Mouse (Mus musculus) limb, embryonic 12.5 days (tissue): ENCODE measurements at regions not wholly inside any gene's neighbourhood (a gene's known extent, or its start where the extent isn't known, plus 50 kb on each side); places are given as distances from the start of the nearest gene placed in this dataset.

Source experiments
- ATAC-seq: fragments of 200-750 bp; cut with Nextera tagmentation; 2 replicates; pipeline ENCODE4 v1.8.0; 2017; ENCODE audit warnings: low read depth, moderate TSS enrichment; ENCODE audit not compliant: insufficient number of reproducible peaks, insufficient read depth, low FRiP score, low TSS enrichment
- H3K27ac ChIP-seq: fragments of 300-500 bp; sonication (generic); 2 replicates; pipeline ENCODE4 v1.5.1; 2016; ENCODE audit warnings: mild to moderate bottlenecking, moderate library complexity
- H3K27me3 ChIP-seq: fragments of 300-500 bp; sonication (generic); 2 replicates; pipeline ENCODE4 v1.6.1; 2016; ENCODE audit warnings: mild to moderate bottlenecking, moderate library complexity
- H3K36me3 ChIP-seq: fragments of 300-500 bp; sonication (generic); 2 replicates; pipeline ENCODE4 v1.6.1; 2016; ENCODE audit warnings: mild to moderate bottlenecking, moderate library complexity
- H3K4me1 ChIP-seq: fragments of 300-500 bp; sonication (generic); replicated peaks from 2 replicates; pipeline ENCODE4 v1.6.1; 2016
- H3K4me2 ChIP-seq: fragments of 300-500 bp; sonication (generic); 2 replicates; pipeline ENCODE4 v1.6.1; 2016; ENCODE audit warnings: mild to moderate bottlenecking, moderate library complexity
- H3K4me3 ChIP-seq: fragments of 300-500 bp; sonication (generic); replicated peaks from 2 replicates; pipeline ENCODE4 v1.5.1; 2016; ENCODE audit warnings: mild to moderate bottlenecking
- H3K9ac ChIP-seq: fragments of 300-500 bp; sonication (generic); replicated peaks from 2 replicates; pipeline ENCODE4 v1.6.1; 2016; ENCODE audit warnings: mild to moderate bottlenecking, moderate library complexity
- H3K9me3 ChIP-seq: fragments of 300-500 bp; sonication (generic); 2 replicates; pipeline ENCODE4 v1.6.1; 2016; ENCODE audit warnings: mild to moderate bottlenecking, moderate library complexity
- WGBS: fragments of 180-500 bp; shearing (Covaris S2); methylation state at CpG from one replicate; pipeline ENCODE4 v1.1.7; 2016; 5-methylcytosine and 5-hydroxymethylcytosine counted together

- no peak for ATAC-seq
- Histone ChIP-seq H3K4me1 (no peaks in the 10 kb centered on the region), H3K4me2 (no peak overlapping the region), H3K9ac (no peak overlapping the region), H3K4me3 (no peak overlapping the region), H3K27me3 (no peaks in the 10 kb centered on the region), H3K9me3 (no peaks in the 10 kb centered on the region), H3K36me3 (no peaks in the 10 kb centered on the region), H3K27ac (no peak overlapping the region)
- 52% methylated on average over 7 of the region's 7 CpGs for WGBS
Observed at GRCm38 (mm10) chr10:37694041-37694690, 555.4 kb upstream of the Marcks start.

GRCm38 (mm10) chr10:37692851-37693250 is 554.1 kb upstream of the Marcks start:
- H3K4me2 ChIP-seq, result no peak overlapping the region
- no peaks in the 10 kb centered on the region for H3K27me3 ChIP-seq
- H3K4me3 ChIP-seq, result no peak overlapping the region
- no peak for ATAC-seq
- no peaks in the 10 kb centered on the region for H3K36me3 ChIP-seq
- H3K27ac ChIP-seq, result no peak overlapping the region
- H3K4me1 ChIP-seq, result no peaks in the 10 kb centered on the region
- H3K9me3 ChIP-seq, result no peaks in the 10 kb centered on the region
- H3K9ac ChIP-seq, result no peak overlapping the region

GRCm38 (mm10) chr10:37691939-37692338 is 553.2 kb upstream of the Marcks start:
- no peaks in the 10 kb centered on the region for H3K4me1 ChIP-seq
- H3K36me3 ChIP-seq, result no peaks in the 10 kb centered on the region
- H3K4me2 ChIP-seq, result no peak overlapping the region
- H3K27ac ChIP-seq, result no peak overlapping the region
- no peaks in the 10 kb centered on the region for H3K27me3 ChIP-seq
- ATAC-seq, result no peak
- H3K4me3 ChIP-seq, result no peak overlapping the region
- no peak overlapping the region for H3K9ac ChIP-seq
- H3K9me3 ChIP-seq, result no peaks in the 10 kb centered on the region
- WGBS, result 59% methylated on average over 2 of the region's 2 CpGs

GRCm38 (mm10) chr10:37683101-37683500 is 544.4 kb upstream of the Marcks start:
- no peak for ATAC-seq
- no peak overlapping the region for H3K9ac ChIP-seq
- H3K27me3 ChIP-seq, result no peaks in the 10 kb centered on the region
- H3K36me3 ChIP-seq, result no peaks in the 10 kb centered on the region
- H3K4me1 ChIP-seq, result no peaks in the 10 kb centered on the region
- H3K27ac ChIP-seq, result no peak overlapping the region
- H3K4me3 ChIP-seq, result no peak overlapping the region
- H3K4me2 ChIP-seq, result no peak overlapping the region
- no peaks in the 10 kb centered on the region for H3K9me3 ChIP-seq

- no peaks in the 10 kb centered on the region for H3K36me3 ChIP-seq
- no peak for ATAC-seq
- H3K9me3 ChIP-seq, result no peaks in the 10 kb centered on the region
- no peak overlapping the region for H3K4me2 ChIP-seq
- no peaks in the 10 kb centered on the region for H3K4me1 ChIP-seq
- no peaks in the 10 kb centered on the region for H3K27me3 ChIP-seq
- no peak overlapping the region for H3K27ac ChIP-seq
- no peak overlapping the region for H3K9ac ChIP-seq
- H3K4me3 ChIP-seq, result no peak overlapping the region
Observed at GRCm38 (mm10) chr10:37680601-37681000, 541.9 kb upstream of the Marcks start.

- Histone ChIP-seq H3K36me3 (no peaks in the 10 kb centered on the region), H3K4me3 (no peak overlapping the region), H3K9ac (no peak overlapping the region), H3K4me1 (no peaks in the 10 kb centered on the region), H3K4me2 (no peak overlapping the region), H3K27ac (no peak overlapping the region), H3K9me3 (no peaks in the 10 kb centered on the region), H3K27me3 (no peaks in the 10 kb centered on the region)
- WGBS, result 84% methylated on average over 1 of the region's 1 CpGs
- ATAC-seq, result no peak
Observed at GRCm38 (mm10) chr10:37677826-37678225, 539.1 kb upstream of the Marcks start.

DNA sequence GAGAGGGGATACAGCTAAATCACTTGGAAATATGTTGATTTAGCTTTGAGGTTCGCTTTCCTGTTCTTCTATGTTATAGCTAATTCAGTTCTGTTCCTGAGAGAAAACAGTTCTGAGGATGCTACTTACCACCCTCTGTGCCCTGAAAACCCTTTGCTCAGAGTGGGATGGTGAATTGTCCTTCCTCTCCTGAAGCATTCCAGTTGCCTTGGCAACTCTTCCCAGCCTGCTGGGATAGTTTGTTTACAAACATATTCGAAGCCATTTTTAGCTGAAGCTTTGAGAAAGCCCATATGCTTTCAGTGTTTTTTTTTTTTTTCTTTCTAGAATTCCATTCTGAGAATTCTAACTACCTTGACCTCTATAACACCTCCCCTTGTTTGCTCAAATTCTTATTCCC is 530.1 kb upstream of the Marcks start:
- Histone ChIP-seq H3K4me3 (no peak overlapping the region), H3K27ac (no peak overlapping the region), H3K9ac (no peak overlapping the region), H3K27me3 (no peaks in the 10 kb centered on the region), H3K36me3 (no peaks in the 10 kb centered on the region), H3K4me2 (no peak overlapping the region), H3K9me3 (no peaks in the 10 kb centered on the region), H3K4me1 (no peaks in the 10 kb centered on the region)
- 58% methylated on average over 2 of the region's 2 CpGs for WGBS
- ATAC-seq, result no peak

GRCm38 (mm10) chr10:37667031-37667745 is 528.5 kb upstream of the Marcks start:
- Histone ChIP-seq H3K4me1 (no peaks in the 10 kb centered on the region), H3K4me2 (no peak overlapping the region), H3K27ac (no peak overlapping the region), H3K9ac (no peak overlapping the region), H3K9me3 (no peaks in the 10 kb centered on the region), H3K27me3 (no peaks in the 10 kb centered on the region), H3K4me3 (no peak overlapping the region), H3K36me3 (no peaks in the 10 kb centered on the region)
- WGBS, result 55% methylated on average over 7 of the region's 7 CpGs
- no peak for ATAC-seq

- ATAC-seq, result no peak
- Histone ChIP-seq H3K4me1 (no peaks in the 10 kb centered on the region), H3K4me2 (no peak overlapping the region), H3K4me3 (no peak overlapping the region), H3K9ac (no peak overlapping the region), H3K36me3 (no peaks in the 10 kb centered on the region), H3K27me3 (no peaks in the 10 kb centered on the region), H3K27ac (no peak overlapping the region), H3K9me3 (no peaks in the 10 kb centered on the region)
- WGBS, result 95% methylated on average over 2 of the region's 2 CpGs
Observed at GRCm38 (mm10) chr10:37666535-37666934, 527.8 kb upstream of the Marcks start.

DNA sequence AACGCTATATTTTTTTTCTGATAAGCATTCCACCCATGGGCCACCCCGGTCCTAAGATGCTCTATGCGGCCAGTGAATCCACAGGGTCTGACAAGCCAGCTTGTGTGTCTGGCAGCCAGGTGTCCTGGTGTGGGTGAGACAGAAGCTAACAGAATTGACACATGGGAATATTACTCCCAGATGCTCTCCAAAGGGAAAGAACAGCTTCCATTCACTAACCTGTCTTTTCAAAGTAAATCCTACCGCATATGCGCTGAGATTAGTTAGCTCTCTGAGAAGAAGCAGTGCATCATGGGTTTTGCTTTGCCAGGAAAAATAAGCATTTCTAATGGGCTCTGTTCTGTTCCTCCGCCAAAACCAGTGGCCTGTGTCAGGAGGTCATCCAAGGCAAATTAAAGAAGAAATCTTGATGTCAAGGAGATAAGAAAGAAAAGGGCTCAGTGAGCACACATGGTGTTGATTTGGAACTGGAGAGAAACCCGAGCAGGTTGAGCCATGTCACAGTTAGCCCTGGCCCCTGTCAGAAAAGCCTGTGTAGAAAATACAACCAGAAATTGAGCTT is 498.4 kb upstream of the Marcks start:
- 14% methylated on average over 7 of the region's 7 CpGs for WGBS
- Histone ChIP-seq H3K4me2 (peak overlapping the region; percentile 40), H3K4me3 (no peak overlapping the region)

DNA sequence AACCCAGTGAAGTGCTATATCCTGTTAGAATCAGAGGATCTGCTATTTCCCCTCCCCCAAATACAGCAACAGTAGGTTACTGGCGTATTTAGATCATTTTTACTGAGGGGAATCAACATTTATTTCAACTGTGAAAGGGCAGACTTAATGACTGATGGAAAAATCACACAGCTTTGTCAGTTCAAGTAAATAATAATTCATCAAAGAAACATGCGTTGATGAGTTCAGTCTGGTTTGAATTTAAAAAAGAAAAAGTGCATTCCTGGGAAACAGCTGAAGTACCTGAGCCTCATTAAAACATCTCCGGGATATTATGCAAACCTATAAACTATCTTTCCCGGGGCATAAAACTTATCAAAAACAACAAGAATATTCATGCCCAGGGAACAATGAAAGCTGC is 497.7 kb upstream of the Marcks start:
- WGBS, result 10% methylated on average over 4 of the region's 4 CpGs
- Histone ChIP-seq H3K4me1 (peaks cover 14% of the 10 kb centered on the region), H3K9me3 (no peaks in the 10 kb centered on the region), H3K36me3 (no peaks in the 10 kb centered on the region), H3K27ac (0 out of 2 replicates have a peak overlapping the region, but pooled peaks have one; percentile 5), H3K27me3 (no peaks in the 10 kb centered on the region), H3K4me3 (no peak overlapping the region), H3K9ac (no peak overlapping the region), H3K4me2 (peak overlapping the region; percentile 40)
- ATAC-seq, result no peak

More for the DNA sequence above, 498.4 kb upstream of the Marcks start:
- no peaks in the 10 kb centered on the region for H3K9me3 ChIP-seq
- 0 out of 2 replicates have a peak overlapping the region, but pooled peaks have one; percentile 5 for H3K27ac ChIP-seq
- no peaks in the 10 kb centered on the region for H3K27me3 ChIP-seq
- H3K9ac ChIP-seq, result no peak overlapping the region
- H3K4me1 ChIP-seq, result peaks cover 14% of the 10 kb centered on the region
- no peaks in the 10 kb centered on the region for H3K36me3 ChIP-seq
- no peak for ATAC-seq
